Mouse (Mus musculus) adrenal gland, postnatal 4 days (tissue): ENCODE data around the gene Tmem208. TPM values are rescaled to one million over a fixed set of nuclear protein-coding genes. Genes with fewer than 3 reads are reported as not detected.
A peak's percentile ranks its signal among the peaks of the same experiment; 100 is the strongest.

Experiments used
- DNase-seq, 2 experiments: peaks; one replicate each; pipeline ENCODE4 v3.0.0; 2021 to 2022; ENCODE audit warnings: low spot score in 2 of 2, mixed read lengths in 2 of 2
- total RNA-seq, 2 experiments: library from RNA; stranded (reverse); gene quantifications; 2 replicates each; pipeline ENCODE4 v1.2.3; 2021

Gene Tmem208
- total RNA-seq, 2 experiments from 2014 or later = 48.5 to 49.2 TPM

- DNase-seq = peak; percentile 85 to 88
Observed at GRCm38 (mm10) chr8:105297511-105298192, 28.5 kb upstream of the Tmem208 start, which contains the start of gene E2f4. Gene E2f4, plus strand, starts transcription at chr8:105297663.

GRCm38 (mm10) chr8:105298351-105299252 is 27.6 kb upstream of the Tmem208 start:
- DNase-seq = no peak

- no peak for DNase-seq
Observed at GRCm38 (mm10) chr8:105299962-105300361, 26.2 kb upstream of the Tmem208 start.

- DNase-seq = no peak
Observed at GRCm38 (mm10) chr8:105303396-105303795, 22.8 kb upstream of the Tmem208 start.

- DNase-seq = no peak
Observed at GRCm38 (mm10) chr8:105303874-105304273, 22.3 kb upstream of the Tmem208 start.

GRCm38 (mm10) chr8:105304325-105305210 is 21.6 kb upstream of the Tmem208 start:
- no peak for DNase-seq

GRCm38 (mm10) chr8:105305211-105306145 is 20.7 kb upstream of the Tmem208 start, which contains the start of gene Elmo3:
Gene Elmo3, plus strand, starts transcription at chr8:105305601.
- DNase-seq = no peak

- no peak for DNase-seq
Observed at GRCm38 (mm10) chr8:105306146-105306691, 19.9 kb upstream of the Tmem208 start.

- no peak for DNase-seq
Observed at GRCm38 (mm10) chr8:105307670-105308069, 18.5 kb upstream of the Tmem208 start.

- DNase-seq = no peak
Observed at GRCm38 (mm10) chr8:105308428-105308827, 17.7 kb upstream of the Tmem208 start.

GRCm38 (mm10) chr8:105309142-105309847 is 16.9 kb upstream of the Tmem208 start:
- no peak for DNase-seq

- DNase-seq = no peak
Observed at GRCm38 (mm10) chr8:105310118-105310517, 16.0 kb upstream of the Tmem208 start.

- DNase-seq = no peak
Observed at GRCm38 (mm10) chr8:105311718-105312117, 14.4 kb upstream of the Tmem208 start.

GRCm38 (mm10) chr8:105312891-105313481 is 13.2 kb upstream of the Tmem208 start:
- DNase-seq = no peak

- no peak for DNase-seq
Observed at GRCm38 (mm10) chr8:105313622-105314402, 12.3 kb upstream of the Tmem208 start.

- DNase-seq = no peak
Observed at GRCm38 (mm10) chr8:105315073-105315769, 10.9 kb upstream of the Tmem208 start.

GRCm38 (mm10) chr8:105317941-105318340 is 8.2 kb upstream of the Tmem208 start:
- DNase-seq = no peak
